Mouse (Mus musculus): ENCODE data around the gene Abca1. TPM values are rescaled to one million over a fixed set of nuclear protein-coding genes. Genes with fewer than 3 reads are reported as not detected.

The Abca1 gene
- polyA plus RNA-seq, 1 experiment from 2014 or later: 7.2 TPM

DNA sequence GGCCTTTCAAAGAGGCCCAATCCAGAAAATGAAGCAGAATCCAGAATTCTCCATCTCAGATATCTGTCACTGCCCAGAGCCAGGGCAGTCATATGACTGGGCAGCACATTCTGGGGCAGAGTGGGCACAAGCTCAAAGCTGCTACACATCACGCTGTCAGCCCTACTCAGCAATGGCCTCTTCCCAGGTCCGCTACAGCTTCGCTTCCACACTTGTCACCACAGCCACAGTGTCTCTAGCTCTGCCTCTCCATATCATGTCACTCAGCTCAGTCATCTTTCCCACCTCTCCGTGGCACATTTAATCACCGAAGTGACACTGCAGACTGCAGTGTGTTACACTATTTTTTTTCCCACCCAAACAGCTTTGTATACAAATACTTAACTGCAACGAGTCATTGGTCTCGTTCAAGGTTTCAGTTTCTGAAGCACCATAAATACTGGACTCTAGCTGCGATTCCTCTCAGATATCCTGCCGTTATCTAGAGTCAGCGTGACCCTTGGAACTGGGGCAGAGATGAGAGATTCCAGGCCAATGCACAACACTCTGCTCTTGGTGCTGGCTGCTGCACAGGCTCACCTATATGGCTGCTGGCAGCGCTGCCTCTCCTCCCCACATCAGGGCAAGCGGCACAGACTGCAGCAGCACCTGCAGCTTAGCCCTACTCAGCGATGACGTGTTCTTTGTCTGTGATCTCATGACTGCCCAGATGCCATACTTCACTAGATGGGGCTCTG lies 136.3 kb downstream of the Abca1 start:
- ATAC-seq (ENCODE audit: insufficient number of reproducible peaks, insufficient read depth, low FRiP score, low TSS enrichment, low read depth): no peak
- Histone ChIP-seq H3K4me3 (no peak overlapping the region), H3K4me1 (no peaks in the 10 kb centered on the region), H3K9me3 (0 out of 2 replicates have a peak, but pooled peaks cover 5% of the 10 kb centered on the region), H3K27ac (no peak overlapping the region), H3K4me2 (no peak overlapping the region), H3K27me3 (no peaks in the 10 kb centered on the region), H3K36me3 (peaks cover 39% of the 10 kb centered on the region), H3K9ac (no peak overlapping the region)
- 91% methylated on average over 14 of the region's 14 CpGs for WGBS

DNA sequence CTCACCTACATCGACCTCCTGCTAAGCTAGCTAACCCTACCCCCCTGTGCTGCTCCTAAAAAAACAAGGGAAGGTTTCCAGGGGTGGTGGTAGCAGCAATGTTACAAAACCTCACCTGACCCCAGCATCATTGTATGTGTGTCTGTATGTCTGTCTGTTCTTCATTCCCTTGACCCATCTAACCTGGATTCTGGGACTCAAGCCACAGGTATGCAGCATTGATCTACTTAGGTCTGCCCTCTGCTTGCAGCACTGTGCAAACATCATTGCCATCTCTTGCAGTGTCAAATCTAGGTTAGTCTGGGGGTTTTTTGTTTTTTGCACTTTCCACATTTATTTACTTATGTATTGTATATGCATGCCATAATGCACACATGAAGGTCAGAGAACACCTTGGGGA lies 141.3 kb downstream of the Abca1 start:
- ATAC-seq (ENCODE audit: insufficient number of reproducible peaks, insufficient read depth, low FRiP score, low TSS enrichment, low read depth): no peak
- Histone ChIP-seq H3K36me3 (peaks cover 58% of the 10 kb centered on the region), H3K4me2 (no peak overlapping the region)

DNA sequence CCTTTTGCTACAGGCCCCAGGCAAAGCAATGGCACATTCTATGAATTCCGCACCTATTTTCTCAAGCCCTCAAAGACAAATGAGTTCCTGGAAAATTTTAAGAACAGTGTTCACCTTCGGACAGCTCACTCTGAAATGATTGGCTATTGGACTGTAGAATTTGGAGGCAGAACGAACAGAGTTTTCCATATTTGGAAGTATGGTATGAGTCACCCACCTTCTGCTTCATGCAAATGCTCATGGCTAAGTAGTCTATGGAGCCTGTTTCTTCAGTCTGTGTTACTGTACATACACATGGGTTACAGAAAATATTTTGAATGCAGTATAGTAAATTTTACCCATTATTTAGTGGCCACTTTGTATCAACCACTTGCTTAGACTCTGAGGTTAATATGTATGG lies 144.7 kb downstream of the Abca1 start:
- no peak overlapping the region for H3K4me2 ChIP-seq
- 90% methylated on average over 3 of the region's 3 CpGs for WGBS

More for the DNA sequence above, 141.3 kb downstream of the Abca1 start:
- WGBS: 87% methylated on average over 1 of the region's 1 CpGs
- Histone ChIP-seq H3K9me3 (peaks cover 7% of the 10 kb centered on the region; the same call in 1 of the 2 replicates), H3K4me3 (no peak overlapping the region), H3K4me1 (no peaks in the 10 kb centered on the region), H3K27me3 (no peaks in the 10 kb centered on the region), H3K9ac (no peak overlapping the region), H3K27ac (no peak overlapping the region)

DNA sequence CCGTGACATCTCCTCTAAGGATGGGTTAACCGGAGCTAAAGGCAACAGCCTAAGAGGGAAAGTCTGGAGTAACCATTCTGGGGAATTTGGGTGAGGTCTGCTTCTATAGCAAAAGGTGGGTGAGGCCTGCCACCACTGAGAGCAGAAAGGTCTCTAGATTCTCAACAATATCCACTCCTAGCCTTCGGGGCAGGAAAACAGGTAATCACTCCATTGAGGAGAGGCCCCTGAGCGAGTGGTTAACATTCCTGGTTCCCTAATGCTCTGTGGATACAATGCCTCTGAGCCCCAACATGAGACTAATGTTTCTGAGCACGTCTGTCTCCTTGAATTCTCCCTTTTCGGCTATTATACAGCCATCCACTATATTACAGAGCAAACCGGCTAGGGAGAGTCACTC lies 145.3 kb downstream of the Abca1 start:
- Histone ChIP-seq H3K27ac (no peak overlapping the region), H3K4me2 (no peak overlapping the region), H3K36me3 (peaks cover 31% of the 10 kb centered on the region), H3K9me3 (peaks cover 7% of the 10 kb centered on the region; the same call in 1 of the 2 replicates), H3K27me3 (no peaks in the 10 kb centered on the region), H3K4me3 (no peak overlapping the region), H3K9ac (no peak overlapping the region), H3K4me1 (peaks cover 4% of the 10 kb centered on the region; the same call in 1 of the 2 replicates)
- ATAC-seq (ENCODE audit: insufficient number of reproducible peaks, insufficient read depth, low FRiP score, low TSS enrichment, low read depth): no peak
- 86% methylated on average over 7 of the region's 7 CpGs for WGBS

More for the DNA sequence above, 144.7 kb downstream of the Abca1 start:
- Histone ChIP-seq H3K9ac (no peak overlapping the region), H3K9me3 (peaks cover 7% of the 10 kb centered on the region; the same call in 1 of the 2 replicates), H3K27ac (no peak overlapping the region), H3K27me3 (no peaks in the 10 kb centered on the region), H3K36me3 (peaks cover 37% of the 10 kb centered on the region), H3K4me3 (no peak overlapping the region), H3K4me1 (peaks cover 4% of the 10 kb centered on the region; the same call in 1 of the 2 replicates)
- ATAC-seq (ENCODE audit: insufficient number of reproducible peaks, insufficient read depth, low FRiP score, low TSS enrichment, low read depth): no peak

DNA sequence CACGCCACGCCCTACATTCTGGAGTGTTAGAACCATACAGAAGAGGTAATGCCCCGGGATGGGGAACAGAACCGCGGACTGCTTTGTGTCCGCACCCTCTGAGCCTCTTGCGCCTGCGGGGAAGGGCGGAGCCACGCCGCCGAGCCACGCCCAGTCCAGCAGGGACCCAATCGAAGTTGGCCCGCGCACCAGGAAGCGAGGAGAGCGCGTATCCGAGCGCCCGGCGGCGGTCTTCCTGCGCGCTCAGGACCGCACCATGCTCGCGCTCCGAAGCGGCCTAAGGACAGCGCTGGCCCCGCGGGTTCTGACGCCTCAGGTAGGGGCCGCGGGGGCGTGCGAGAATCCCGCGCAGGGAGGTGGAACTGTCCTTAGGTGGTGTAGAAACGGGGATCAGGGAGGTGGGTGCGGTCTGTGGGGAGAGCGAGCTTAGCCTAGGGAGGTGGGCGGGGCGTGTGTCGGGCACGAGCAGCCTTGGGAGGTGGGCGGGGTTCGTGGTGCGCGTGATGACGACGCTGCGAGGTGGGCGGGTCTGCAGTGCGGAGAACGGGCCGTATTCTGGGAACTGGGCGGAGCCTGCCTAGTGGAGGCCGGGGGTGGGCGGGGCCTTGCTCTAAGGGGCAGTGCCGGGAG lies 147.8 kb downstream of the Abca1 start, which contains the start of gene Nipsnap3b:
Gene Nipsnap3b (plus strand): TSS at position 149 of the 630 bp plus-strand sequence.
- peak within 1 kb of the TSS; percentile 70 for H3K4me3 ChIP-seq
- ATAC-seq (ENCODE audit: insufficient number of reproducible peaks, insufficient read depth, low FRiP score, low TSS enrichment, low read depth): peak; percentile 93
- H3K36me3 ChIP-seq: peaks cover 14% of the 10 kb centered on the region
- H3K9ac ChIP-seq: peak within 1 kb of the TSS; percentile 75
- no peaks in the 10 kb centered on the region for H3K27me3 ChIP-seq
- WGBS: under 1% methylated on average over 63 of the region's 63 CpGs
- H3K4me1 ChIP-seq: peaks cover 4% of the 10 kb centered on the region; the same call in 1 of the 2 replicates
- peaks cover 5% of the 10 kb centered on the region; the same call in 1 of the 2 replicates for H3K9me3 ChIP-seq
- peak within 1 kb of the TSS; percentile 59 for H3K4me2 ChIP-seq
- peak within 1 kb of the TSS; percentile 84 for H3K27ac ChIP-seq

DNA sequence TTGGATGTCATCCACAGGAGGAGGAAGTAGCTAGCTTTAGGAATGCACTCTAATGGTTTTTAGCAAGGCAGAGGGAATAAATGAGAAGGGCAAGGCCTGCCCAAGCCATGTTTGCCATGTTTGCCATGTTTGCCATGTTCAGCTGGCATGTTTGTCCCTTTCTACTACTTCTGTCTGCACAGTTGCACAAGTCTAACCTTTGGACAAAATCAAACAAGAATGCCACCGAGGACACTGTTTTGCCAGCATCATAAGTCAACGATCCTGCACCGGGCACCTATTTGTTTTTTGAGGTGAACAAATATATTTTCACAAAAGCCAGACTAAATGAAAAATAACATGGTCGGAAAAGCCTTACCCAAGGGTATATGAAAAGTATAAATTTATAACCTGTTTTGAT lies 149.8 kb downstream of the Abca1 start:
- H3K27me3 ChIP-seq: no peaks in the 10 kb centered on the region
- no peak for ATAC-seq (ENCODE audit: insufficient number of reproducible peaks, insufficient read depth, low FRiP score, low TSS enrichment, low read depth)
- no peaks in the 10 kb centered on the region for H3K36me3 ChIP-seq
- no peak overlapping the region for H3K9ac ChIP-seq
- no peak overlapping the region for H3K27ac ChIP-seq
- H3K4me2 ChIP-seq: no peak overlapping the region
- peaks cover 4% of the 10 kb centered on the region; the same call in 1 of the 2 replicates for H3K4me1 ChIP-seq
- no peaks in the 10 kb centered on the region for H3K9me3 ChIP-seq
- WGBS: 88% methylated on average over 4 of the region's 4 CpGs
- H3K4me3 ChIP-seq: no peak overlapping the region

DNA sequence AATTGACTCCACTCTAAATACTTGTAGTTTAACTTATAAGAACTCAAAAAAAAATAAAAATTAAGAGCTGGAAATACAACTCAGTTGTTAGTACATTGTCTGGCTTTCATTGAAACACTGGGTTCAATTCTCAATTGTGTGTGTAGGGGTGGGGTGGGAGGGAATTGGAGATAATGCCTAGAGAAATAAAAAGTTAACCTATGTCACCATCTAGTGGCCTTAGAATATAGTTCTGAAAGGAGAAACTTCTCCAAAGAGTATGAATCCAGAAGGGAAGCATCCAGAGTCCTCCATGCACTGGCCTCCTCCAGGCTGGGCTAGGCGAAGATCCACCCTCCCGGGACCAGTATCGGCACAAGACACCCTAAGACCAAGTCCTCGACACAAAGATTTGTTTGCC lies 150.5 kb downstream of the Abca1 start:
- Histone ChIP-seq H3K27ac (no peak overlapping the region), H3K27me3 (no peaks in the 10 kb centered on the region), H3K4me2 (no peak overlapping the region), H3K4me3 (no peak overlapping the region), H3K9me3 (no peaks in the 10 kb centered on the region), H3K9ac (no peak overlapping the region), H3K36me3 (no peaks in the 10 kb centered on the region), H3K4me1 (peaks cover 4% of the 10 kb centered on the region; the same call in 1 of the 2 replicates)
- 75% methylated on average over 4 of the region's 4 CpGs for WGBS
- no peak for ATAC-seq (ENCODE audit: insufficient number of reproducible peaks, insufficient read depth, low FRiP score, low TSS enrichment, low read depth)

DNA sequence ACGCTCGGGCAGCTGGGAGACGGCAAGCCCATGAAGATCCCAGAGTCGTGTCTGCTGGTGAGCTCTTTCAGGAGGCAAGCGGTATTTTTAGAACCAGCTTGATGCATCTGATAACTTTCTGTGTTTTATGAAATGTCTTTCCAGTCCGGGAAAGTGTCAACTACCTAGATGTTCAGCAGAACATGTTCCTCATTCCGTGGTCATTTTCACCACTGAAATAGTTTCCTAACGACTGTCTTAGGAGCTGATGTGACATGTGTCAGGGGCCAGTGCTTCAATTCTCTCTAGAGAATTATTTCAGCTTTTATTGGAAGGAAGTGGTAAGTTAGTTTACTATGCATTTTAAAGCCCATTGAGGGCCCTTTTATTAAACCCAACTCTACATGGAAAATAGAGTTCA lies 159.5 kb downstream of the Abca1 start:
- H3K4me2 ChIP-seq: no peak overlapping the region

DNA sequence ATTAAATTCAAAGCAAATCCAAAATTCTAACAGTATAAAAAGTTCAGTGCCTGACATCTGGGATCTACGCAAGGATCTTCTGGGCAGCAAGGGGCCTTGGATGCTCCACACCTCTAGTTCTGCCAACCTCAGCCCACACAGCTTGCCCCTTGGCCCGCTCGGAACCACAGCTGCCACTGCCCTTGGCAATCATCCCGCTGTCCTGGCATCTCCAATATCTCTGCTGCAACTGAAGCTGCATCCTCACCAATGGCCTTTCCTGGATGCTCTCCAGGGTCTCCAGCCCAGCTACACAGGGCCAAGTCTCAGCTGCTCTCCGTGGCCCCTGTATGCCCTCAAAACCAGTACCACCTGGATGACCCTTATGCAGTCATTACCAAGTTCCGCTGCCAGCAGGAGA lies 160.2 kb downstream of the Abca1 start:
- no peaks in the 10 kb centered on the region for H3K36me3 ChIP-seq
- H3K4me1 ChIP-seq: no peaks in the 10 kb centered on the region
- no peak overlapping the region for H3K4me3 ChIP-seq
- no peak overlapping the region for H3K4me2 ChIP-seq
- WGBS: 95% methylated on average over 6 of the region's 6 CpGs
- ATAC-seq (ENCODE audit: insufficient number of reproducible peaks, insufficient read depth, low FRiP score, low TSS enrichment, low read depth): no peak
- no peaks in the 10 kb centered on the region for H3K27me3 ChIP-seq
- H3K27ac ChIP-seq: no peak overlapping the region
- no peaks in the 10 kb centered on the region for H3K9me3 ChIP-seq
- no peak overlapping the region for H3K9ac ChIP-seq

More for the DNA sequence above, 159.5 kb downstream of the Abca1 start:
- no peak for ATAC-seq (ENCODE audit: insufficient number of reproducible peaks, insufficient read depth, low FRiP score, low TSS enrichment, low read depth)
- H3K27me3 ChIP-seq: no peaks in the 10 kb centered on the region
- H3K4me3 ChIP-seq: no peak overlapping the region
- H3K9ac ChIP-seq: no peak overlapping the region
- no peaks in the 10 kb centered on the region for H3K36me3 ChIP-seq
- no peaks in the 10 kb centered on the region for H3K4me1 ChIP-seq
- no peak overlapping the region for H3K27ac ChIP-seq
- 82% methylated on average over 8 of the region's 8 CpGs for WGBS
- no peaks in the 10 kb centered on the region for H3K9me3 ChIP-seq

DNA sequence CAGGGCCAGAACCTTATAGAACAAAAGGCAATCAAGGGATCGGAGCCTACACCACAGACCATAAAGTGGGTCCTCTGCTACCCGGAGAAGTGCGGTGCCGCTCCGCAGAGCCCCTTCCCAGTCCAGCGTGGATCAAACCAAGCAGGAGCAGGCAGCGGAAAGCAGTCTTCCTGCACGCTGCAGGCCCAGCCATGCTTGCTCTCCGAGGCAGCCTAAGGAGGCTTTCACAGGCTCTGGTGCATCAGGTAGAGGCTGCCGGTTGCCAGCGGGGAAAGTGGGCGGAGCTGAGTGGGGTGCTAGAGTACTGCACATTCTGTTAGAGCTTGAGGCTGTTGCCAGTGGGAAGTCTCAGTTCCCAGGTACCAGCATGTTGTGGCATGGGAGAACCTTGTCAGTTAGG lies 170.4 kb downstream of the Abca1 start, which contains the start of gene Nipsnap3a:
Gene Nipsnap3a (plus strand): TSS at position 25 of the 400 bp plus-strand sequence.
- Histone ChIP-seq H3K4me2 (peak within 1 kb of the TSS; percentile 53), H3K9me3 (no peaks in the 10 kb centered on the region), H3K4me3 (peak within 1 kb of the TSS; percentile 24), H3K36me3 (no peaks in the 10 kb centered on the region), H3K4me1 (0 out of 2 replicates have a peak, but pooled peaks cover 4% of the 10 kb centered on the region), H3K27ac (no peak within 1 kb of the TSS), H3K9ac (no peak within 1 kb of the TSS), H3K27me3 (no peaks in the 10 kb centered on the region)
- ATAC-seq (ENCODE audit: insufficient number of reproducible peaks, insufficient read depth, low FRiP score, low TSS enrichment, low read depth): no peak
- 37% methylated on average over 12 of the region's 12 CpGs for WGBS

DNA sequence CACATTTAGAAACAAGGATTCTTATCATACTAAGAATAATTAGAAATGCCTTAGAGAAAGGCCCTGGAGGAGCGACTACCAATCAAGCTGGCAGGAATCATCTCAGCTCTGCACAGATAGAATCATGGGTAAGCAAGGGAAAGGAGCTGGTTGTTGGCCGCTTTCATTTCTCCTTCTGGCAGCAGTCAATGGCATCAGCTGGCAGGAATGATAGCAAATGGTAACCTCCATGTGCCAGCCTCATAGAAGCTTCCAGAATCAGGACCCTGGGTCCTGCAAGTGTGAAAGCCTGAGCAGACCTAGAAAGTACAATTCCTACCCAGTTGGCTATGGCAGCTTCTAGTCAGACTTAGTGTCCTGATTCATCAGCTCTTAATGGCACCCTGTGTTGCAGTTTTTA lies 173.4 kb downstream of the Abca1 start:
- Histone ChIP-seq H3K27me3 (no peaks in the 10 kb centered on the region), H3K4me3 (no peak overlapping the region), H3K27ac (no peak overlapping the region), H3K9me3 (no peaks in the 10 kb centered on the region), H3K36me3 (no peaks in the 10 kb centered on the region), H3K9ac (no peak overlapping the region), H3K4me1 (0 out of 2 replicates have a peak, but pooled peaks cover 4% of the 10 kb centered on the region), H3K4me2 (no peak overlapping the region)
- 84% methylated on average over 2 of the region's 2 CpGs for WGBS
- ATAC-seq (ENCODE audit: insufficient number of reproducible peaks, insufficient read depth, low FRiP score, low TSS enrichment, low read depth): no peak
